Mouse (Mus musculus) adrenal gland, adult 2 months (tissue): ENCODE measurements at regions not wholly inside any gene's neighbourhood (a gene's known extent, or its start where the extent isn't known, plus 50 kb on each side); places are given as distances from the start of the nearest gene placed in this dataset.

Experiments used
- DNase-seq: peaks from one replicate; pipeline ENCODE4 v3.0.0; 2021

- DNase-seq = no peak
Measured at GRCm38 (mm10) chr10:21482659-21483058, 105.6 kb downstream of the Aldh8a1 start.

- DNase-seq = no peak
Measured at GRCm38 (mm10) chr10:21483373-21483772, 106.3 kb downstream of the Aldh8a1 start.

- DNase-seq = no peak
Measured at GRCm38 (mm10) chr10:21488374-21488930, 104.5 kb upstream of the 1700020N01Rik start.

GRCm38 (mm10) chr10:21490910-21491309 is 102.0 kb upstream of the 1700020N01Rik start:
- DNase-seq = no peak

- no peak for DNase-seq
Measured at GRCm38 (mm10) chr10:21492254-21492894, 100.6 kb upstream of the 1700020N01Rik start.

GRCm38 (mm10) chr10:21494536-21494935 is 98.4 kb upstream of the 1700020N01Rik start:
- DNase-seq = no peak

GRCm38 (mm10) chr10:21497110-21497509 is 95.8 kb upstream of the 1700020N01Rik start:
- no peak for DNase-seq

- DNase-seq = no peak
Measured at GRCm38 (mm10) chr10:21498143-21498542, 94.8 kb upstream of the 1700020N01Rik start.

- no peak for DNase-seq
Measured at GRCm38 (mm10) chr10:21501658-21502057, 91.3 kb upstream of the 1700020N01Rik start.

- DNase-seq = no peak
Measured at GRCm38 (mm10) chr10:21504431-21504830, 88.5 kb upstream of the 1700020N01Rik start.

- no peak for DNase-seq
Measured at GRCm38 (mm10) chr10:21511386-21511785, 81.6 kb upstream of the 1700020N01Rik start.

- no peak for DNase-seq
Measured at GRCm38 (mm10) chr10:21512486-21512885, 80.5 kb upstream of the 1700020N01Rik start.

GRCm38 (mm10) chr10:21517721-21518120 is 75.2 kb upstream of the 1700020N01Rik start:
- DNase-seq = peak; percentile 47

GRCm38 (mm10) chr10:21520854-21521253 is 72.1 kb upstream of the 1700020N01Rik start:
- DNase-seq = no peak

GRCm38 (mm10) chr10:21525555-21525954 is 67.4 kb upstream of the 1700020N01Rik start:
- no peak for DNase-seq

- no peak for DNase-seq
Measured at GRCm38 (mm10) chr10:21528396-21528795, 64.5 kb upstream of the 1700020N01Rik start.

GRCm38 (mm10) chr10:21529098-21529749 is 63.7 kb upstream of the 1700020N01Rik start:
- DNase-seq = no peak

- DNase-seq = no peak
Measured at GRCm38 (mm10) chr10:21532142-21532541, 60.8 kb upstream of the 1700020N01Rik start.

- no peak for DNase-seq
Measured at GRCm38 (mm10) chr10:21535631-21536030, 57.3 kb upstream of the 1700020N01Rik start.

GRCm38 (mm10) chr10:21538481-21538880 is 54.5 kb upstream of the 1700020N01Rik start:
- no peak for DNase-seq
